In genomic region chr19:46305432-46306267, GRCm38 (mm10) we compare ENCODE assay signal across 8 mouse cellular contexts. TPM values are rescaled to one million over a fixed set of nuclear protein-coding genes. Genes with fewer than 3 reads are reported as not detected.
DNase-seq lines count a peak whose midpoint lies in the region; ATAC-seq and TF ChIP-seq lines count a peak whose summit lies in the region.

No protein-coding gene starts in this region.

- TF ChIP-seq CTCF in cerebellum, adult 2 months (IDR thresholded peaks at IDR 0.05; ENCODE audit: borderline replicate concordance, insufficient read depth, low read depth, low read length): no peak
- TF ChIP-seq CTCF in small intestine, adult 2 months (IDR thresholded peaks at IDR 0.05; ENCODE audit: extremely low read depth, insufficient read length, insufficient replicate concordance, low read depth, low read length): no peak

- H3K27me3 ChIP-seq in cerebellum, adult 2 months (ENCODE audit: control insufficient read depth, insufficient read depth, low read length): no peaks in the 10 kb centered on the region; the same call in 1 of the 2 replicates
- peaks cover 57% of the 10 kb centered on the region for H3K27me3 ChIP-seq in hindbrain, embryonic 13.5 days
- H3K27me3 ChIP-seq in small intestine, adult 2 months (ENCODE audit: control insufficient read depth, insufficient read depth, low read length): no peaks in the 10 kb centered on the region

- H3K9ac ChIP-seq in hindbrain, embryonic 13.5 days: peak overlapping the region; percentile 59

- peaks cover 3% of the 10 kb centered on the region for H3K36me3 ChIP-seq in hindbrain, embryonic 13.5 days
- peaks cover 28% of the 10 kb centered on the region for H3K36me3 ChIP-seq in small intestine, adult 2 months (ENCODE audit: control insufficient read depth, insufficient read depth, low read length)

- TF ChIP-seq POLR2A in cerebellum, adult 2 months (IDR thresholded peaks at IDR 0.05; ENCODE audit: borderline replicate concordance, insufficient read depth, low read length): no peak
- TF ChIP-seq POLR2A in small intestine, adult 2 months (IDR thresholded peaks at IDR 0.05; ENCODE audit: low read depth, low read length): peak; percentile 85; the same call in 1 of the 2 replicates

- H3K9me3 ChIP-seq in hindbrain, embryonic 13.5 days: no peaks in the 10 kb centered on the region

- peak overlapping the region; percentile 87 for H3K4me2 ChIP-seq in hindbrain, embryonic 13.5 days

- H3K4me3 ChIP-seq in cerebellum, adult 2 months (replicated peaks; ENCODE audit: insufficient read depth, low read depth, low read length): peak overlapping the region; percentile 20
- H3K4me3 ChIP-seq in hindbrain, embryonic 13.5 days: peak overlapping the region; percentile 48
- peak overlapping the region; percentile 77 for H3K4me3 ChIP-seq in small intestine, adult 2 months (ENCODE audit: low read depth, low read length)

- intact Hi-C loops in left cerebral cortex, postnatal 4 days (cut with DNase I): loop anchor here (5.0 kb wide), 1 partner anchor 168 kb away; no protein-coding TSS in a partner anchor

- WGBS in cerebellum, adult 2 months: 11% methylated on average over 43 of the region's 43 CpGs
- WGBS in hindbrain, embryonic 13.5 days: under 1% methylated on average over 42 of the region's 43 CpGs
- WGBS in small intestine, adult 2 months: under 1% methylated on average over 42 of the region's 43 CpGs

- peaks cover 8% of the 10 kb centered on the region; the same call in 1 of the 2 replicates for H3K4me1 ChIP-seq in cerebellum, adult 2 months (ENCODE audit: control insufficient read depth, insufficient read depth, low read length)
- H3K4me1 ChIP-seq in hindbrain, embryonic 13.5 days (replicated peaks): peaks cover 34% of the 10 kb centered on the region
- H3K4me1 ChIP-seq in small intestine, adult 2 months (ENCODE audit: control insufficient read depth, insufficient read depth, insufficient read length, low read length): peaks cover 9% of the 10 kb centered on the region

- no peak overlapping the region for H3K27ac ChIP-seq in cerebellum, adult 2 months (ENCODE audit: insufficient read depth, low read length)
- H3K27ac ChIP-seq in hindbrain, embryonic 13.5 days: no peak overlapping the region
- H3K27ac ChIP-seq in small intestine, adult 2 months (ENCODE audit: insufficient read depth, low read depth, low read length): peak overlapping the region; percentile 98

- DNase-seq in cerebellum, adult 2 months: peak; percentile 38 to 41
- DNase-seq in cerebellum, adult 8-10 months: no peak
- peak; percentile 89 for DNase-seq in c-Kit-positive CD71-positive TER-119-negative erythroid progenitor cells, embryonic 14.5 days (ENCODE audit: low read depth)
- DNase-seq in forelimb bud, embryonic 11.5 days (ENCODE audit: low read depth, low spot score): peak; percentile 80
- DNase-seq in left cerebral cortex, postnatal 4 days: peak; percentile 75
- DNase-seq in mesoderm, embryonic 11.5 days (ENCODE audit: low read depth, low spot score): peak; percentile 86

- ATAC-seq in hindbrain, embryonic 13.5 days (ENCODE audit: low FRiP score): no peak; the same call in 1 of the 2 replicates

RNA-seq across cellular contexts. Expression of gene Nfkb2, which starts 1.5 kb away (rescaled TPM):
- 4.2 TPM in 2 replicates for polyA plus RNA-seq in cerebellum, adult 2 months (2012; rRNA removed)
- 2.3 and 2.4 TPM in 2 replicates for polyA plus RNA-seq in hindbrain, embryonic 13.5 days (2015; fragmentation: Nextera tagmentation; extraction: Ambion mirVana)
- 1 to 10 TPM; 2.5 to 2.8 TPM for total RNA-seq in left cerebral cortex, postnatal 4 days (2021)
- polyA plus RNA-seq in small intestine, adult 2 months (2012; rRNA removed): 41.4 and 89.6 TPM in 2 replicates

RNA-seq across cellular contexts. Expression of gene Psd, which starts 21.3 kb away (rescaled TPM):
- polyA plus RNA-seq in cerebellum, adult 2 months (2012; rRNA removed): 194 and 207 TPM in 2 replicates
- polyA plus RNA-seq in hindbrain, embryonic 13.5 days (2015; fragmentation: Nextera tagmentation; extraction: Ambion mirVana): 58.4 and 59.3 TPM in 2 replicates
- total RNA-seq in left cerebral cortex, postnatal 4 days (2021): 100 to 1,000 TPM; 670 to 671 TPM
- polyA plus RNA-seq in small intestine, adult 2 months (2012; rRNA removed): 27.0 and 30.1 TPM in 2 replicates

RNA-seq across cellular contexts. Expression of gene Fbxl15, which starts 22.3 kb away (rescaled TPM):
- polyA plus RNA-seq in cerebellum, adult 2 months (2012; rRNA removed): 38.8 and 41.7 TPM in 2 replicates
- polyA plus RNA-seq in hindbrain, embryonic 13.5 days (2015; fragmentation: Nextera tagmentation; extraction: Ambion mirVana): 39.8 and 40.0 TPM in 2 replicates
- 10 to 100 TPM; 22.3 to 23.4 TPM for total RNA-seq in left cerebral cortex, postnatal 4 days (2021)
- 37.4 and 60.4 TPM in 2 replicates for polyA plus RNA-seq in small intestine, adult 2 months (2012; rRNA removed)

RNA-seq across cellular contexts. Expression of gene Cuedc2, which starts 32.9 kb away (rescaled TPM):
- 258 and 262 TPM in 2 replicates for polyA plus RNA-seq in cerebellum, adult 2 months (2012; rRNA removed)
- polyA plus RNA-seq in hindbrain, embryonic 13.5 days (2015; fragmentation: Nextera tagmentation; extraction: Ambion mirVana): 317 and 326 TPM in 2 replicates
- 100 to 1,000 TPM; 221 to 222 TPM for total RNA-seq in left cerebral cortex, postnatal 4 days (2021)
- 23.5 and 26.9 TPM in 2 replicates for polyA plus RNA-seq in small intestine, adult 2 months (2012; rRNA removed)

RNA-seq across cellular contexts. Expression of gene Mfsd13a, which starts 35.3 kb away (rescaled TPM):
- polyA plus RNA-seq in cerebellum, adult 2 months (2012; rRNA removed): 32.3 and 32.9 TPM in 2 replicates
- polyA plus RNA-seq in hindbrain, embryonic 13.5 days (2015; fragmentation: Nextera tagmentation; extraction: Ambion mirVana): 8.2 and 11.2 TPM in 2 replicates
- total RNA-seq in left cerebral cortex, postnatal 4 days (2021): 10 to 100 TPM; 16.8 to 18.3 TPM
- 29.4 and 36.0 TPM in 2 replicates for polyA plus RNA-seq in small intestine, adult 2 months (2012; rRNA removed)

Comparison
In these comparisons a context has a peak if more than half of its experiments do, and no peak if none do; other contexts are left out.
1. H3K4me3 ChIP-seq: peak in every context shown above with its lines; median percentile 77 in small intestine, adult 2 months; 48 in hindbrain, embryonic 13.5 days; 20 in cerebellum, adult 2 months.